Mouse (Mus musculus) hindbrain, postnatal 0 days (tissue): ENCODE data around the gene Erbb2. TPM values are rescaled to one million over a fixed set of nuclear protein-coding genes. Genes with fewer than 3 reads are reported as not detected.

Experiments used
- ATAC-seq: fragments of 200-750 bp; cut with Nextera tagmentation; 2 replicates; pipeline ENCODE4 v1.8.0; 2017; ENCODE audit warnings: mild to moderate bottlenecking, moderate TSS enrichment, moderate library complexity
- DNase-seq: peaks from one replicate; pipeline ENCODE4 v3.0.0-alpha.2; 2015; ENCODE audit warnings: low spot score
- H3K27ac ChIP-seq: fragments of 300-500 bp; sonication (generic); 2 replicates; pipeline ENCODE4 v1.5.1; 2014; ENCODE audit warnings: mild to moderate bottlenecking
- H3K27me3 ChIP-seq: fragments of 300-500 bp; sonication (generic); 2 replicates; pipeline ENCODE4 v1.6.1; 2014; ENCODE audit warnings: low read length, mixed read lengths; ENCODE audit not compliant: insufficient read depth
- H3K36me3 ChIP-seq: fragments of 300-500 bp; sonication (generic); 2 replicates; pipeline ENCODE4 v1.6.1; 2014; ENCODE audit warnings: low read length, mixed read lengths; ENCODE audit not compliant: insufficient read depth
- H3K4me1 ChIP-seq: fragments of 300-500 bp; sonication (generic); 2 replicates; pipeline ENCODE4 v1.6.1; 2014; ENCODE audit warnings: antibody characterized with exemption, low read length, mixed read lengths; ENCODE audit not compliant: insufficient read depth
- H3K4me2 ChIP-seq: fragments of 300-500 bp; sonication (generic); 2 replicates; pipeline ENCODE4 v1.6.1; 2014; ENCODE audit warnings: low read depth, mild to moderate bottlenecking, low read length, moderate library complexity, mixed read lengths
- H3K4me3 ChIP-seq: fragments of 300-500 bp; sonication (generic); 2 replicates; pipeline ENCODE4 v1.5.1; 2014; ENCODE audit warnings: low read length
- H3K9ac ChIP-seq: fragments of 300-500 bp; sonication (generic); replicated peaks from 2 replicates; pipeline ENCODE4 v1.6.1; 2014; ENCODE audit warnings: mild to moderate bottlenecking, low read length, moderate library complexity, mixed read lengths
- H3K9me3 ChIP-seq: fragments of 300-500 bp; sonication (generic); 2 replicates; pipeline ENCODE4 v1.6.1; 2016; ENCODE audit warnings: low read length, mixed read lengths
- CTCF ChIP-seq: IDR thresholded peaks from 2 replicates; pipeline ENCODE4 v1.5.1; 2016; ENCODE audit warnings: antibody characterized with exemption, control low read depth, low read depth
- WGBS: fragments of 180-500 bp; shearing (Covaris S2); extraction: QIAGEN DNeasy Blood & Tissue Kit; methylation state at CpG from one replicate; pipeline ENCODE4 v1.1.7; 2014; 5-methylcytosine and 5-hydroxymethylcytosine counted together
- polyA plus RNA-seq: library from polyadenylated mRNA; unstranded; fragments of >200 nt; fragmentation: Nextera tagmentation; extraction: Ambion mirVana; gene quantifications from 2 replicates; pipeline ENCODE4 v1.2.1, GENCODE M21; 2015
- total RNA-seq: library from RNA; depleted of rRNA; stranded (reverse); fragments of >200 nt; gene quantifications from 2 replicates; pipeline ENCODE4 v1.2.3, GENCODE M21; 2014

Erbb2 gene
- total and polyA plus RNA-seq, 2 experiments from 2014 or later = 5.1 to 11.7 TPM

DNA sequence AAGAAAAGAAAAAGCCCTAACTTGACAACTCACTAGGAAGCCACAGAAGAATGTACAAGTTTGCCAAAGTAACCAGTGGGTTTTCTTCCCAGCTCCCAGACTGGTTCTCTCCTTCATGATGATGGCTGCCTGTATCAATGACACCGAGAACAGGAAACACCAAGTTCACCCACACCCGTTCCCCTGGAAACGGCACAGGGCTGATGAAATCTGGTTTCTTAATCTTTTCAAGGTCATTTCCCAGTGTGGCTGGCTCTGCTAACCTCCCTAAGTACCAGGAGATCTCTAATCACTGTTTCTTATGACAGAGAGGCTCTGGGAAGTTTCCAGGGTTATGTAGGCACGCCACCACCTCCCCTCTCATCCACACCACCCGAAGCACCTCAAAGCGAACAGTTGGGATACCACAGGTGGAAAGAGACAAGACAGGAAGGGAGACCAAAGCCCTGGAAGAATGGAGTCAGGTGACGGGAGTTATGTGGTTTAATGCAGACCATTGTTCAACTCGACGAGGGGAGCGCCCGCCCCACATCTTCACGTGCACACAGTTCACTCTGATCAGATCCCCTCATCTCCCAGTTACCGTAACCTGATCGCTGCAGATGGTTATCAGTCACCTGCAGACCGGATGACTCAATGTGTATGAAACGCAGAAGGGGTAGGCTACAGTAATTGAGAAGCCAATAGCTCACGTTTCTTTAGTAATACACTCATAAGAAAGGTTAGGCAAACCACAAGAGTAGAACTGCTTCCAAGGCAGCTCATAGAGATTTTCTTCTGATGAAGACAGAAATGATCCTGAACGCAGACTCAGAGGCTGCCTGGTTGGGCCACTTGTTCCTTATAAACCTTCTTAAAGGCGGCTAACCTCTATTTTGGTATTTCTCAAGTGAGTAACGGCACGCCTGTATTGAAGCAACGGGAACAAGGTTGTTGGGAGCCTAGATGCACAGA lies 57.8 kb downstream of the Erbb2 start:
- 83% methylated on average over 22 of the region's 22 CpGs for WGBS
- TF ChIP-seq CTCF = no peak

DNA sequence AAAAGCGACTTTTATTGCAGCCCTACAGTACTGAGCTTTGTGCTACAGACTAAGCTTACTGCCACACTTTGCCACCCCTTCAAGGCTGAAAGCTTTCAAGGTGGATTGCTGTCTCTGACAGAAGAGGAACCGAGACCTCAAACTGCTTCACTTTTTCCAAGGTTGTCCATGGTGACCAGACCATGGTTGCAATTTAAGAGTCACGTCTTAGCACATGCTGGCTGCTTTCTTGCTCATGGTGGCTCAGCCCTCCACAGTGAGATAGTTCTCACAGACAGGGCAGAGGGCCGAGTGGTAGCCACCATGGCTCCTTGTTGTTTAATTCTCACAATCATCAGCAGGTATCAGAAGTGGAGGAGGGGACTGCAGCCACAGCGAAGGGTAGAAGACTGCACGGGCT lies 58.5 kb downstream of the Erbb2 start:
- TF ChIP-seq CTCF = no peak

More for the DNA sequence above, 57.8 kb downstream of the Erbb2 start:
- Histone ChIP-seq H3K27me3 (no peaks in the 10 kb centered on the region), H3K36me3 (no peaks in the 10 kb centered on the region), H3K4me2 (no peak overlapping the region), H3K4me1 (no peaks in the 10 kb centered on the region), H3K27ac (no peak overlapping the region), H3K4me3 (no peak overlapping the region), H3K9me3 (no peaks in the 10 kb centered on the region), H3K9ac (no peak overlapping the region)
- DNase-seq (no peak), ATAC-seq (no peak)

DNA sequence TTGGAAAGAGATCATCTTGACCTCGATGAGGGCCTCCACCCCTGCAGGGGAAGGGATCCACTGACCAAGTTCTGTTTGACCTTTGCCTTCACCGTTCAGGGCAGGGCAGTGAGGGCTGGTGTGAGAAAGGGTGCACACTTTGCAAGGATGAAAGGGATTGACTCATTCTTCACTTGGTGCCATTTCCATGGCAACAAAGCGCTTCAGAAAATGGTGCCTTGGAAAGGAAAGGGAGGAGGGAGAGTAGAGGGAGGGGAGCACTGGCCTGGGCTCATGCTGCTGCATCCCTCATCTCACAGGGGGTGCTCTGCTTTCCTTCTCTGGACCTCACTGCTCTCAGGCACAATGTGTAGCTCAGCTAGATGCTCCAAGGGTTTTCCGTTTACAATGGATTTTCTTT lies 60.4 kb downstream of the Erbb2 start:
- Histone ChIP-seq H3K4me2 (no peak overlapping the region), H3K27ac (no peak overlapping the region), H3K9ac (no peak overlapping the region), H3K9me3 (no peaks in the 10 kb centered on the region), H3K4me3 (no peak overlapping the region), H3K27me3 (no peaks in the 10 kb centered on the region), H3K36me3 (no peaks in the 10 kb centered on the region), H3K4me1 (no peaks in the 10 kb centered on the region)
- ATAC-seq (no peak), DNase-seq (no peak)
- no peak for TF ChIP-seq CTCF
- WGBS = 30% methylated on average over 4 of the region's 4 CpGs

More for the DNA sequence above, 58.5 kb downstream of the Erbb2 start:
- Histone ChIP-seq H3K4me3 (no peak overlapping the region), H3K27me3 (no peaks in the 10 kb centered on the region), H3K36me3 (no peaks in the 10 kb centered on the region), H3K9me3 (no peaks in the 10 kb centered on the region), H3K27ac (no peak overlapping the region), H3K4me2 (no peak overlapping the region), H3K9ac (no peak overlapping the region), H3K4me1 (no peaks in the 10 kb centered on the region)
- whole genome bisulfite sequencing = 86% methylated on average over 6 of the region's 6 CpGs
- no peak for DNase-seq
- ATAC-seq = no peak

DNA sequence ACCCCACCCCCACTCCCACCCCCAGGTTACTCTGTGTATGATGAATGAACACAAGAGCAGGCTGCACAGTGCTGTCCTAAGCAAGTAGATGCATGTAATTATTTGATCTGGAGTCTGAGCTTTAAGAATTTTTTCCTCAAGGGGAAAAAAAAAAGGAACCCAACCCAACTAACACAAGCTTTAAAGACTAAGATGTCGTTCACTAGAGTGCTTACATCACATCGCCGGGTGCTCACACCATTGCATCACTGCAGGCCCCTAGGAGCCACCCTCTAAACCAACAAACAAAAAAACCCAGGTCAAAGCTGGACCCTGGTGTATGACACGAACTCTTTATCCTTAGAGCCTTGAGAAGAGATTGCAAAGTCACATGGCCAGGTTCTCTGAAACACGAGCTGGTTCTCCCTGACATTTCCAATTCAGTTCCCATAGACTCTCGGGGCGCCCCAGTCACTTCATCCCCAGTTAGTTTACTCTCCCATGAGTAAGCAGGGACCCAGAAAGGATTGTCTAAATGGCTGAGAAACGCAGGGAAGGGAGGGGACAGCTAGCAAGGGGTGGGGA lies 61.7 kb downstream of the Erbb2 start:
- Histone ChIP-seq H3K9me3 (no peaks in the 10 kb centered on the region), H3K4me1 (no peaks in the 10 kb centered on the region), H3K4me3 (no peak overlapping the region), H3K9ac (no peak overlapping the region), H3K27ac (no peak overlapping the region), H3K36me3 (no peaks in the 10 kb centered on the region), H3K4me2 (no peak overlapping the region), H3K27me3 (no peaks in the 10 kb centered on the region)
- ATAC-seq (no peak), DNase-seq (no peak)
- no peak for TF ChIP-seq CTCF
- WGBS = 61% methylated on average over 8 of the region's 8 CpGs

DNA sequence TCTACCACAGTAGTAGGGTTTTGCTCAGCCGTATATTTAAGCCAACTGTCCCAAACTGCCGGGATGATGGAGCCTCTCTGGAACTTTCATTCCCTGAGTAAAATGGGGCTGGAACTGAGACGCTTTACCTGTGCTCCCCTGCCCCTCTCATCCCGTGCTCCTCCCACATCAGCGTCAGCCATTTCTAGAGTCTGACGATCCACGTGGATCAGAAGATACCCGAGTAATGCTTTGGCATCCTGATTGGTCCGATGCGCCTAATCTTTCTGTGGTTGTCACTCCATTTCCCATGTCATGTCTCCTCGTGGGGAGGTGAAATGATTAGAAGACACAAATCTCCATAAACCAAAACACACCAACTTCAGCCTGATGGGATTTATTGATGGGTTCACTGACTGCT lies 62.7 kb downstream of the Erbb2 start:
- no peak for TF ChIP-seq CTCF
- ATAC-seq = no peak
- Histone ChIP-seq H3K9me3 (no peaks in the 10 kb centered on the region), H3K4me2 (no peak overlapping the region), H3K9ac (no peak overlapping the region), H3K27ac (no peak overlapping the region), H3K36me3 (no peaks in the 10 kb centered on the region), H3K4me1 (no peaks in the 10 kb centered on the region), H3K27me3 (no peaks in the 10 kb centered on the region), H3K4me3 (no peak overlapping the region)
- no peak for DNase-seq
- 87% methylated on average over 11 of the region's 11 CpGs for WGBS

DNA sequence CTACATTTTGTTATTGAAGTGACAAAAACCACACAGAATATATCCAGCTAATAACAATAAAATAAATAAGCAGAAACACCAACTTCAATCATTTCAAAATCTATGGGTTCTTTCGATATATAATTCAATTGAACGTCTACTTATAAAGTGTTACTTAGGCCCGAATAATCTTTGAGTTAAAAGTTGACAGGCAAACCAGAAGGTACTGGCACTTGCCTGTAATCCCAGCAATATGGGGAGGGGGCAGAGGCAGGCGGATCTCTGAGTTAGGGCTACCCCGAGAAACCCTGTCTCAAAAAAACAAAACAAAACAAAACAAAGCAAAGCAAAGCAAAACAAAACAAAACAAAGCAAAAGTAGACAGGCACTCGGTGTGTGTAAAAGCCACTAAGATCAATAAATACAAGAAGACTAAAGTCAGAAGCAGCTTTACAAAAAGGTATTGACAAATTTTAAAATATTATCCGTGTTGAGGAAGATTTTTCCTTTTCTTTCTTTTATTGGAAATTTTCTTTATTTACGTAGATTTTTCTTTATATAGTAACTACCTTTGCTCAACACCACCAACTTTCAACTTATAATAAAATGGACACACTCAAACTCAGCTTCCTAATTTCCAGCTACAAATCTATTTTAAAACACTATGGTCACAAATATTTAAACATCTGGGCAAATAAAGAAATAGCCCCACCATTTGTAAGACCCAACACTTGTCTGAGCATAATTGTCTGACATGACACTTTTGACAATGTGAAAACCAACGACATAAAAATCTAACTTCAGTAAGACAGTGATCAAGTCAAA lies 63.6 kb downstream of the Erbb2 start:
- no peak for ATAC-seq
- WGBS = 90% methylated on average over 9 of the region's 9 CpGs
- Histone ChIP-seq H3K27ac (no peak overlapping the region), H3K27me3 (no peaks in the 10 kb centered on the region), H3K4me3 (no peak overlapping the region), H3K4me2 (no peak overlapping the region), H3K4me1 (no peaks in the 10 kb centered on the region), H3K36me3 (no peaks in the 10 kb centered on the region), H3K9ac (no peak overlapping the region), H3K9me3 (no peaks in the 10 kb centered on the region)
- no peak for TF ChIP-seq CTCF
- no peak for DNase-seq
